Mouse (Mus musculus) hindbrain, embryonic 12.5 days (tissue): ENCODE data around the gene Ptov1. TPM values are rescaled to one million over a fixed set of nuclear protein-coding genes. Genes with fewer than 3 reads are reported as not detected.

Experiments
- ATAC-seq: fragments of 200-750 bp; cut with Nextera tagmentation; 2 replicates; pipeline ENCODE4 v1.8.0; 2017; ENCODE audit warnings: moderate TSS enrichment; ENCODE audit not compliant: low FRiP score
- H3K27ac ChIP-seq: fragments of 300-500 bp; sonication (generic); 2 replicates; pipeline ENCODE4 v1.5.1; 2016; ENCODE audit warnings: mild to moderate bottlenecking
- H3K27me3 ChIP-seq: fragments of 300-500 bp; sonication (generic); 2 replicates; pipeline ENCODE4 v1.6.1; 2016; ENCODE audit warnings: mild to moderate bottlenecking
- H3K36me3 ChIP-seq: fragments of 300-500 bp; sonication (generic); 2 replicates; pipeline ENCODE4 v1.6.1; 2016; ENCODE audit warnings: mild to moderate bottlenecking
- H3K4me1 ChIP-seq: fragments of 300-500 bp; sonication (generic); 2 replicates; pipeline ENCODE4 v1.6.1; 2016
- H3K4me2 ChIP-seq: fragments of 300-500 bp; sonication (generic); replicated peaks from 2 replicates; pipeline ENCODE4 v1.6.1; 2016; ENCODE audit warnings: mild to moderate bottlenecking
- H3K4me3 ChIP-seq: fragments of 300-500 bp; sonication (generic); 2 replicates; pipeline ENCODE4 v1.5.1; 2016; ENCODE audit warnings: mild to moderate bottlenecking
- H3K9ac ChIP-seq: fragments of 300-500 bp; sonication (generic); 2 replicates; pipeline ENCODE4 v1.6.1; 2016; ENCODE audit warnings: mild to moderate bottlenecking, moderate library complexity
- H3K9me3 ChIP-seq: fragments of 300-500 bp; sonication (generic); replicated peaks from 2 replicates; pipeline ENCODE4 v1.6.1; 2016; ENCODE audit warnings: mild to moderate bottlenecking
- WGBS: fragments of 180-500 bp; shearing (Covaris S2); methylation state at CpG from one replicate; pipeline ENCODE4 v1.1.7; 2016; 5-methylcytosine and 5-hydroxymethylcytosine counted together
- polyA plus RNA-seq: library from polyadenylated mRNA; unstranded; fragments of >200 nt; fragmentation: Nextera tagmentation; extraction: Ambion mirVana; gene quantifications from 2 replicates; pipeline ENCODE4 v1.2.1, GENCODE M21; 2016

Ptov1 gene
- polyA plus RNA-seq, 1 experiment from 2014 or later: 662 TPM

- H3K4me2 ChIP-seq: no peak overlapping the region
- H3K9me3 ChIP-seq: no peaks in the 10 kb centered on the region
- H3K27me3 ChIP-seq: peaks cover 4% of the 10 kb centered on the region; the same call in 1 of the 2 replicates
- no peak overlapping the region for H3K4me3 ChIP-seq
- H3K4me1 ChIP-seq: peaks cover 21% of the 10 kb centered on the region
- H3K9ac ChIP-seq: peak overlapping the region; percentile 35; the same call in 1 of the 2 replicates
- 89% methylated on average over 7 of the region's 7 CpGs for WGBS
- H3K27ac ChIP-seq: no peak overlapping the region
- ATAC-seq: no peak
- peaks cover 49% of the 10 kb centered on the region for H3K36me3 ChIP-seq
Measured at GRCm38 (mm10) chr7:44846804-44847203, 22.8 kb downstream of the Ptov1 start.

- peaks cover 16% of the 10 kb centered on the region for H3K4me1 ChIP-seq
- ATAC-seq: no peak
- 92% methylated on average over 10 of the region's 10 CpGs for WGBS
- H3K27ac ChIP-seq: no peak overlapping the region
- H3K9ac ChIP-seq: no peak overlapping the region
- no peaks in the 10 kb centered on the region for H3K9me3 ChIP-seq
- no peak overlapping the region for H3K4me2 ChIP-seq
- no peak overlapping the region for H3K4me3 ChIP-seq
- H3K36me3 ChIP-seq: peaks cover 65% of the 10 kb centered on the region
- peaks cover 22% of the 10 kb centered on the region for H3K27me3 ChIP-seq
Measured at GRCm38 (mm10) chr7:44845006-44845405, 24.6 kb downstream of the Ptov1 start.

- Histone ChIP-seq H3K27me3 (peaks cover 46% of the 10 kb centered on the region), H3K4me3 (no peak overlapping the region), H3K9me3 (no peaks in the 10 kb centered on the region), H3K4me1 (peaks cover 16% of the 10 kb centered on the region), H3K36me3 (peaks cover 65% of the 10 kb centered on the region), H3K4me2 (no peak overlapping the region), H3K27ac (no peak overlapping the region), H3K9ac (no peak overlapping the region)
- WGBS: 90% methylated on average over 8 of the region's 8 CpGs
- no peak for ATAC-seq
Measured at GRCm38 (mm10) chr7:44841825-44842463, 27.6 kb downstream of the Ptov1 start.

GRCm38 (mm10) chr7:44840426-44840825 lies 29.2 kb downstream of the Ptov1 start:
- WGBS: 61% methylated on average over 14 of the region's 14 CpGs
- H3K4me1 ChIP-seq: peaks cover 16% of the 10 kb centered on the region
- no peak for ATAC-seq
- peak overlapping the region; percentile 49; the same call in 1 of the 2 replicates for H3K9ac ChIP-seq
- H3K4me2 ChIP-seq: peak overlapping the region; percentile 51
- H3K4me3 ChIP-seq: peak overlapping the region; percentile 28; the same call in 1 of the 2 replicates
- no peaks in the 10 kb centered on the region for H3K9me3 ChIP-seq
- H3K36me3 ChIP-seq: peaks cover 52% of the 10 kb centered on the region
- peaks cover 46% of the 10 kb centered on the region for H3K27me3 ChIP-seq
- no peak overlapping the region for H3K27ac ChIP-seq

GRCm38 (mm10) chr7:44839491-44840191 lies 29.9 kb downstream of the Ptov1 start:
- peak overlapping the region; percentile 51 for H3K4me2 ChIP-seq
- H3K9me3 ChIP-seq: no peaks in the 10 kb centered on the region
- ATAC-seq: peak; percentile 61
- H3K27me3 ChIP-seq: peaks cover 46% of the 10 kb centered on the region
- H3K4me1 ChIP-seq: peaks cover 16% of the 10 kb centered on the region
- WGBS: under 1% methylated on average over 58 of the region's 58 CpGs
- peak overlapping the region; percentile 28 for H3K4me3 ChIP-seq
- no peak overlapping the region for H3K27ac ChIP-seq
- H3K36me3 ChIP-seq: peaks cover 44% of the 10 kb centered on the region
- peak overlapping the region; percentile 49 for H3K9ac ChIP-seq

GRCm38 (mm10) chr7:44839171-44839490 lies 30.5 kb downstream of the Ptov1 start:
- Histone ChIP-seq H3K4me3 (peak overlapping the region; percentile 28), H3K9me3 (no peaks in the 10 kb centered on the region), H3K36me3 (peaks cover 39% of the 10 kb centered on the region), H3K9ac (peak overlapping the region; percentile 49), H3K27ac (peak overlapping the region; percentile 4; the same call in 1 of the 2 replicates), H3K4me2 (peak overlapping the region; percentile 51), H3K4me1 (peaks cover 16% of the 10 kb centered on the region), H3K27me3 (peaks cover 46% of the 10 kb centered on the region)
- no peak for ATAC-seq
- 30% methylated on average over 11 of the region's 11 CpGs for WGBS

GRCm38 (mm10) chr7:44838073-44838472 lies 31.5 kb downstream of the Ptov1 start:
- Histone ChIP-seq H3K9me3 (no peaks in the 10 kb centered on the region), H3K27me3 (peaks cover 46% of the 10 kb centered on the region)

GRCm38 (mm10) chr7:44836423-44837053 lies 33.0 kb downstream of the Ptov1 start:
- Histone ChIP-seq H3K4me1 (peaks cover 16% of the 10 kb centered on the region), H3K4me2 (no peak overlapping the region), H3K27ac (no peak overlapping the region), H3K36me3 (peaks cover 21% of the 10 kb centered on the region), H3K9ac (no peak overlapping the region), H3K27me3 (peaks cover 39% of the 10 kb centered on the region), H3K4me3 (no peak overlapping the region), H3K9me3 (no peaks in the 10 kb centered on the region)
- 83% methylated on average over 9 of the region's 9 CpGs for WGBS
- ATAC-seq: no peak

More at GRCm38 (mm10) chr7:44838073-44838472, 31.5 kb downstream of the Ptov1 start:
- Histone ChIP-seq H3K36me3 (peaks cover 29% of the 10 kb centered on the region), H3K27ac (no peak overlapping the region), H3K4me2 (no peak overlapping the region), H3K4me1 (peaks cover 16% of the 10 kb centered on the region), H3K4me3 (no peak overlapping the region), H3K9ac (no peak overlapping the region)
- ATAC-seq: no peak
- WGBS: 85% methylated on average over 6 of the region's 6 CpGs

GRCm38 (mm10) chr7:44836016-44836404 lies 33.6 kb downstream of the Ptov1 start:
- Histone ChIP-seq H3K27ac (no peak overlapping the region), H3K27me3 (peaks cover 34% of the 10 kb centered on the region), H3K36me3 (peaks cover 21% of the 10 kb centered on the region), H3K9me3 (no peaks in the 10 kb centered on the region), H3K4me3 (no peak overlapping the region), H3K9ac (no peak overlapping the region), H3K4me2 (no peak overlapping the region), H3K4me1 (peaks cover 16% of the 10 kb centered on the region)
- WGBS: 47% methylated on average over 3 of the region's 3 CpGs
- ATAC-seq: no peak

- no peak for ATAC-seq
- H3K4me2 ChIP-seq: no peak overlapping the region
- 88% methylated on average over 1 of the region's 1 CpGs for WGBS
- H3K9ac ChIP-seq: no peak overlapping the region
- H3K27ac ChIP-seq: no peak overlapping the region
- peaks cover 29% of the 10 kb centered on the region for H3K27me3 ChIP-seq
- H3K9me3 ChIP-seq: no peaks in the 10 kb centered on the region
- no peak overlapping the region for H3K4me3 ChIP-seq
- peaks cover 21% of the 10 kb centered on the region for H3K36me3 ChIP-seq
- peaks cover 14% of the 10 kb centered on the region for H3K4me1 ChIP-seq
Measured at GRCm38 (mm10) chr7:44835373-44836015, 34.1 kb downstream of the Ptov1 start.

- H3K27me3 ChIP-seq: peaks cover 2% of the 10 kb centered on the region; the same call in 1 of the 2 replicates
- no peak for ATAC-seq
- H3K27ac ChIP-seq: no peak overlapping the region
- no peaks in the 10 kb centered on the region for H3K9me3 ChIP-seq
- H3K9ac ChIP-seq: no peak overlapping the region
- no peaks in the 10 kb centered on the region for H3K4me1 ChIP-seq
- H3K4me3 ChIP-seq: no peak overlapping the region
- H3K4me2 ChIP-seq: no peak overlapping the region
- peaks cover 44% of the 10 kb centered on the region for H3K36me3 ChIP-seq
- 83% methylated on average over 4 of the region's 4 CpGs for WGBS
Measured at GRCm38 (mm10) chr7:44832763-44833162, 36.8 kb downstream of the Ptov1 start.

GRCm38 (mm10) chr7:44828706-44829105 lies 40.9 kb downstream of the Ptov1 start:
- ATAC-seq: no peak
- 97% methylated on average over 5 of the region's 5 CpGs for WGBS

More at GRCm38 (mm10) chr7:44828706-44829105, 40.9 kb downstream of the Ptov1 start:
- no peaks in the 10 kb centered on the region for H3K9me3 ChIP-seq
- H3K4me3 ChIP-seq: no peak overlapping the region
- no peak overlapping the region for H3K4me2 ChIP-seq
- no peak overlapping the region for H3K27ac ChIP-seq
- peaks cover 44% of the 10 kb centered on the region for H3K36me3 ChIP-seq
- no peaks in the 10 kb centered on the region for H3K27me3 ChIP-seq
- H3K9ac ChIP-seq: no peak overlapping the region
- peaks cover 8% of the 10 kb centered on the region; the same call in 1 of the 2 replicates for H3K4me1 ChIP-seq
